Mouse (Mus musculus) urinary bladder, postnatal 4 days (tissue): Measurements from ENCODE around the gene Ndufc2.

Source experiments
- DNase-seq, 2 experiments: peaks; one replicate each; pipeline ENCODE4 v3.0.0; 2021 to 2022; ENCODE audit warnings: low spot score in 2 of 2

The Ndufc2 gene

GRCm38 (mm10) chr7:97386806-97387370 lies 12.9 kb upstream of the Ndufc2 start:
- no peak for DNase-seq

DNA sequence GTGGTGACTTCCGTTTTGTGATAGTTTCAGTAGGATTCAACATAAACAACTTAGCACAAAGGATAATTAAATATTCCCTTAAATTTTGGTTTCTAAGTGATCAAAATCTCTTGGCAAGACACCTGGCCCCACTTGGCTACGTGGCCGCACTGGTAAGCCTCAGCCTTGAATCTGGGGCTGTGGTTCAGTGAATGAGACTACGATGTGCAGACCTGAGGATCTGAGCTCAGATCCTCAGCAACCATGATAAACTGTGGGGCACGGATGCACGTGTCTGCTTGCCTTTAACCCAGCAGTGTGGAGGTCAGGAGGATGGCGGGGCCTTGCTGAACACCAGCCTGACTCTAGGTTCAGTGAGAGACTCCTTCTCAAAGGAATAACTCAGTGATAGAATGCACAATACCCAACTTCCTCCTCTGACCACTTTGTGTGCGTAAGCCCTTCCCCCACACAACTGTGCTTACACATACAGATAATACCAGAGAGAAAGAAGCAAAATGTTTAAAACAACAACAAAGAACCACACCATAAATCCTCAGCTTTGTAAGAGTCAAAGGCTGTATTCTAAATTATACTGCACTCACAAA lies 12.1 kb upstream of the Ndufc2 start:
- no peak for DNase-seq

DNA sequence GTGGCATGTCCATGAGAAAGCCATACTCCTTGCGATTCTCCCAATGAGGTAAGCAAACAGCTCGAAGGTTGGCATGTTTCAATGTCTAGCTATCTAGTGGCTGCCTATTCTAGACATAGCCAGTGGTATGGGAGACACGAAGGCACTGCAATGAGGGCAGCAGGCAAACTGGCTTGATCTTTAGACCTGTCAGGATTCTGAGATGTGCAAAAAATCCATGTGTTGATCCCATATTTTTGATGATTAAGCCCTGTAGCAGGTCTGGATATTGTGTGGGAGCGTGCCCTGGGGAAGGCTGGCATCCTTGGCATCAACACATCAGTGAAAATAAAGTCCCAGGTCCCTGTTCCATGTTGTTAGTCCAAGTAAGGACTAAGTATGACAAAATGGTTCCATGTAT lies 11.3 kb upstream of the Ndufc2 start:
- no peak for DNase-seq

- DNase-seq, result no peak
Observed at GRCm38 (mm10) chr7:97391293-97392078, 8.3 kb upstream of the Ndufc2 start.

GRCm38 (mm10) chr7:97392079-97392445 lies 7.7 kb upstream of the Ndufc2 start:
- no peak for DNase-seq

GRCm38 (mm10) chr7:97394375-97394774 lies 5.4 kb upstream of the Ndufc2 start:
- no peak for DNase-seq

DNA sequence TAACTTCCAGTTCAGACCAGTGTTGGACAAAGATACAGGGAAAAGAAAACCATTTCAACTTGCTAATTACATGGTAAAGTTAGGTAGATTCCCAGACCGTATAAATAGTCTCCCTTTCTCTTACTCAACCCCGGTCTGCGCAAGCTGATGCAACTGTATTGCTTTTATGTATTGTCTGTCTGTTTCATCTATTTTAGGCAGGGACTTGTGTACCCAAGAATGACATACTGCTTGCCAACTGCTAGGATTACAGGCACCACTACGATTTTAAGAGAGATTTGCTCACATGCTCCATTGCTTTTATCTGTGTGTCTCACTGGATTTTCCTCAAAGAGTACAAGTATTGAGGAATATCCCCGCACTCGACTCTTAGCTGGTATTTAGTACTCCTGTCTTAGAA lies 860 bp upstream of the Ndufc2 start:
- no peak for DNase-seq

DNA sequence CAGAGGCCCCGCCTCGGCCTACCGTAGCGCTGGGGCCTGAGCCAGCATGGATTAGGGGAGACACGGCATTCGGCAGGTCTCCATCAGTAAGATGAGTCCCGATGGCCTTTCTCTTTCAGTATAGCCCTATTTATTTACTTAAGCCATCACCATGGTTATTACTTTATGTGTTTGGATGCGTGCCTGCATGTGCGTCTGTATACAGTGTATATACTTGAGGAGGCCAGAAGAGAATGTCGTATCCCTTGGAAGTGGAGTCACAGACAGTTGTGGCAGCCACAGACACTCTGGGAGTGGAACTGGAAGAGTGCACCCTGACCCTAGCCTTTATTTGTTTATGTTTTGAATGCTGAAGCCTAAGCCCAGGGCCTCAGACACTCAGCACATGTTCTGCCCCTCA lies 7.3 kb downstream of the Ndufc2 start:
- DNase-seq, result no peak

GRCm38 (mm10) chr7:97411106-97411505 lies 11.3 kb downstream of the Ndufc2 start:
- DNase-seq, result no peak

- no peak for DNase-seq
Observed at GRCm38 (mm10) chr7:97411575-97411974, 11.8 kb downstream of the Ndufc2 start.

GRCm38 (mm10) chr7:97413981-97414380 lies 14.2 kb downstream of the Ndufc2 start:
- no peak for DNase-seq

DNA sequence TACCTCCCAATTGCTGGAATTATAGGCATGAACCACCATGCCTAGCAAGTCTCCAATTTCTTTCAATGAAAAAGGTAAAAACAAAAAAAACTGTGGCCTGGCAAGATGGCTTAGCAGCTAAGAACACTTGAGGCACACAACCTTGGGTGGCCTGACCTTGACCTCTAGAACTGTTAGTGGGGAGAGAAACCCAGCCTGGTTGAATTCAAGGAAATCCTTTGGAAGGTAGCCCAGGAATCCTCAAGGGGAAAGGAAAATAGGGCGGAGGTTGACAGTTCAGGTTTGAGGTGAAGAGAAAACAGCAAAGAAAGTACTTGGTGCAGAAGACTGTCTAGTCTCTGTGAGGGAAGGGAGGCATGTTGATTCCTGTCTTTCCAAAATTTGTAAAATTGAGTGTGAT lies 14.6 kb downstream of the Ndufc2 start:
- no peak for DNase-seq

GRCm38 (mm10) chr7:97414915-97415687 lies 15.3 kb downstream of the Ndufc2 start:
- DNase-seq, result no peak

GRCm38 (mm10) chr7:97416473-97416872 lies 16.7 kb downstream of the Ndufc2 start:
- no peak for DNase-seq

DNA sequence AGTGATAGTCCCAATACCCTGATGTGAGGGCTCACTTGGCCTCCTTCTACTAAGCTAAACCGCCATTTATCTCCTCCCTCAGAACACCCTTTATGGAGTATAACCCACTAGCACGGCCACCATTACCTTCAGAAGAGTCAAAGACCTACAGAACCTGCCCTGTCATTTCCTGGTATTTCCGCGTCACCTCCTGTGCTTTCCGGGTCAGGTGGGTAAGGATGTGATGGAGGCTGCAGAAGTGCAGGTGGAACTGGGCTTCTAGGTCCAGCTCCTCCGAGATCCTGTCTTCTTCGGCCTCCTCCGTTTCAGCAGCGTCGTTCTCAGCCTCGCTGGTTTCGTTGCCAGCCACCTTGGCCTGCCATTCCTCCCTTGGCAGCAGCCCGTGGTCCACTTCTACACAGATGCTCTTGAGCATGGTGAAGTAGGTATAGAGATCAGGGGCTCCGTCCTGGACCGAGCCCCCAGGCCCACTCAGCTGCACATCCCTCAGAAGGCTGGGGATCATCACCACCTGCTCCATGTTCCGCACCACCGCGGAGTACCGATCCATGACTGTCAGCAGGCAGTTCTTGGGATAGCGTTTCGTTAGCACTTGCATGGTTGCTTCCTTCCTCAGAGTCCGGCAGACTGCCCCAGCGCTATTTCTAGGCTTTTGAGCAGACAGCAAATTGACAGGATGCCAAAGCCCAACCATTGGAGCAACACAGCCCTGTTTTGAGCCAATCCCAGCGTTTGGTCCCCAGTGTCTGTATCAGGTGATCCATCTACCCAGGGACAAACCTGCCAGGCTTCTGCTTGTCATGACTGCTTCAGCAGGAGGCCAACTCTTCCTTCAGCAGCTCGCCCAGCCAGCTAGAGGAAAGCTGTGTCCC lies 17.3 kb downstream of the Ndufc2 start, which contains the start of gene Thrsp:
Gene Thrsp, minus strand, starts transcription at position 825 of the 872 bp plus-strand sequence.
- peak in 1 of 2 experiments; percentile 59 for DNase-seq

DNA sequence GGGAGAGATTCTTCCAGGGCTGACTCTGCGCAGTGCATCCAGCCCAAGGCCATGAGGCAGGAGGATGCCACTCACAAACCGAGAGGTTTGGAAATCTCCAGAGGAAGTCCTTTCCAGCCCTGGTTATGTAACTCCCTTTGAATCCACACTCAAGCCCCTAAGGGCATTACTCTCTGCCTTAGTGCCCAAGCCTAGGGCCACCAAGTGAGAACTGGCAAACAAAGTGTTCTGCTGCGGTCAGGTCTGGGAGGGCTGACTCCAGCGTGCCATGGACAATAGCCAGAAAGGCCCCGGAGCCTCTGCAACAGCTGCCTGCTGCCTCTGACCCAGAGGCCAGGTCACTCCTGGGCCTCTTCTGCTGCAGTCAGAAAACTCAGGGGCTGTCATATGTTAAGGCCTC lies 18.9 kb downstream of the Ndufc2 start:
- no peak for DNase-seq

GRCm38 (mm10) chr7:97419163-97419562 lies 19.4 kb downstream of the Ndufc2 start:
- DNase-seq, result no peak

DNA sequence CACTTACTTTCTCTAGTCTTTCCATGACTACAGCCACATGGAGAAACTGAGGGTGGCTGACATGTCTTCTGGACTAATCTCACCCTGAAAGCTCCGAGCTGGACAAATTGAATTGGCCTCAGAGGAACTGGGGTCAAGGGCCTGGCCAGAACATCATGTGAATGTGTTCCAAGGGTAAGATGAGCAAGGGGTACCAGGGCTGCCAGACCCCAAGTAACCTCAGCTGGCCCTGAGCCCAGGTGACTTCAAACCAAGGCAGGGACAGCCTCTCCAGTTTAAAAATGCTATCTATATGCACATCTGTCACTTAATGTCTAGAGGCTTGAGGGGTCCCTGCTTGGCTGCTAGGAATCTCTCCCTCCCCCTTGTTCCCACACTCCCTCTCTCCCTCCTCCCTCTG lies 20.6 kb downstream of the Ndufc2 start:
- no peak for DNase-seq

DNA sequence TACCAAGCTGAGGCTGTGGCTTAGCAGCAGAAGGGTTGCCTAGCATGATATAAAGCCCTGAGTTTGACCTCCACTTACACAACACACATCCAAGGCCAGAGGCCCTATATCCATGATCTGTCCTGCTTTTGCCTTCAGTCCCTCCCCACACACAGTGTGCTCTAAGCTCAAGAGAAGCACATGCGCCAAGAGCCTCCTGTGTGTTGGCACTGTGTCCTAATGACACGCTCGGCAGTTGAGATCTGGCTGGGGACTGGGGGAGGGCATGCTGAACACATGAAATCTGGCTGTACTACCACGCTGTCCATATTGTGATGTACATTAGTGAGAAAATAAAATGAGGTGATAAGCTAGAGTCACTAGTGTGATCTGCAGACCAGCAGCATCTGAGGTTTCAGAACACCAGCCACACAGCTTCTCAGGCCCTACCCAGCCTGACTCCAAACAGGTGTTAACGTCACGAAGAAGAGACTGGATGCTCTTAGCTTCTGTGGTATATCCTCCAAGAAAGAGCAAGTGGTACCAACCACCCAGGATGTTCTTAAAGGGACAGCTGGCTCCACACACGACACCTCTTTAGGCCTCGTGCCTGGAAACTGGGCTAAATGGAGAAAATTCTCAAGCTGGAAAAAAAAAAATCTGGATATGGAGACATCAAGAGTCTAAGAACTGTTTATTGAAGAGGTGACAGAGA lies 21.3 kb downstream of the Ndufc2 start:
- DNase-seq, result peak in 1 of 2 experiments; percentile 59

DNA sequence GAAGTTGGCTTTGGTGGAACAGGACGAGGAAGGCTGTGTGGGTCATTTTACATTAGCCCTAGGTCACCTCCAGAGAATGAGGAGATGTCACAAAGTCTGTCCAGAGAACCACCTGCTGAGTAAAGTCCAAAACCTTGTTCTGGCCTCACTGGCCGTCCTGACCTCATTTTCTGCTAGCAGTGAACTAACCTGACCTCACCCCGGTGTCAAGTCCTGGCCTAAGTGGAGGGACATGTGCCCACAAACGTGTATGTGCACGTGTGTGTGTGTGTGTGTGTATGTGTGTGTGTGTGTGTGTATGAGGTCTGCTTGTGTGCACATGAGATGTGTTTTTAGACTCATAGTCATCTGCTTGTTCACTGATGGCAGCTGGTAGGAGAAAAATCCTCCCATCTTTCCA lies 24.0 kb downstream of the Ndufc2 start:
- no peak for DNase-seq
